Mouse (Mus musculus): ENCODE data around the gene Chchd3.

DNA sequence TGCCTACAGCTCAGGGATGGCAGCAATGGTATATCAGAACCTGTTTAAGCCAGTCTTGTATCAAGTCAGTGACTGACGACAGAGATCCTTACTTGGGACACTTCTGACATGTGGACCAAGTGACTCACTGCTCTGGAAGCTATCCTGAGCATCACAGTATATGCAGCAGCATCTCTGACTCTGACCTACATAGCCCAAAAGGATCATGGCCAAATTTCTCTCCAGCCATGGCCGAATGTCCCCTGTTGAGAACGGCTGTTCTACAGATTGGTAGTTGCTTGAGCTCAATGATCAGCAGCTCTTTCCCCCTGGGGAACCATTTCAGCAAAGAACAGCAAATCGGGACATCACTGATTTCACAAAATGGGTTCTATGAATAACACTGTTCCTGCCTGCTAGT is 161.0 kb downstream of the Chchd3 start:
- no peak for TF ChIP-seq CTCF (IDR thresholded peaks at IDR 0.05; ENCODE audit: borderline replicate concordance, extremely low read depth, insufficient read depth, insufficient read length)
- no peak for TF ChIP-seq POLR2A (IDR thresholded peaks at IDR 0.05; ENCODE audit: borderline replicate concordance, extremely low read depth, insufficient read depth, insufficient read length, poor library complexity, severe bottlenecking)

Measured in brain, embryonic 14.5 days (tissue).